Mouse (Mus musculus) C2C12 (cell line): ENCODE measurements around the gene Tspo.

Experiments
- CTCF ChIP-seq: IDR thresholded peaks from one replicate; pipeline ENCODE4 v1.5.1; 2011; ENCODE audit not compliant: control insufficient read depth, insufficient read depth, insufficient read length
- MAX ChIP-seq: IDR thresholded peaks from one replicate; pipeline ENCODE4 v1.6.1; 2011; ENCODE audit warnings: mild to moderate bottlenecking, control low read depth
- MYOD1 ChIP-seq: IDR thresholded peaks from one replicate; pipeline ENCODE4 v1.6.1; 2011; ENCODE audit warnings: low read depth; ENCODE audit not compliant: control insufficient read depth, insufficient read length
- MYOG ChIP-seq: IDR thresholded peaks from one replicate; pipeline ENCODE4 v1.6.1; 2011; ENCODE audit not compliant: control insufficient read depth, insufficient read length; ENCODE audit errors: extremely low read depth
- USF1 ChIP-seq: IDR thresholded peaks from one replicate; pipeline ENCODE4 v1.6.1; 2011; ENCODE audit warnings: low read depth, mild to moderate bottlenecking, control low read depth, moderate library complexity

GRCm38 (mm10) chr15:83603046-83603396, 39.6 kb downstream of the Tspo start:
- no peak for TF ChIP-seq CTCF
- TF ChIP-seq MAX = no peak
- TF ChIP-seq USF1 = no peak
- TF ChIP-seq MYOG = no peak
- no peak for TF ChIP-seq MYOD1
